Mouse (Mus musculus): ENCODE results near the gene Midn. TPM values are rescaled to one million over a fixed set of nuclear protein-coding genes. Genes with fewer than 3 reads are reported as not detected.

Midn gene
- total and polyA plus RNA-seq, 3 experiments, result 8.1 to 26.7 TPM; not detected in 1

DNA sequence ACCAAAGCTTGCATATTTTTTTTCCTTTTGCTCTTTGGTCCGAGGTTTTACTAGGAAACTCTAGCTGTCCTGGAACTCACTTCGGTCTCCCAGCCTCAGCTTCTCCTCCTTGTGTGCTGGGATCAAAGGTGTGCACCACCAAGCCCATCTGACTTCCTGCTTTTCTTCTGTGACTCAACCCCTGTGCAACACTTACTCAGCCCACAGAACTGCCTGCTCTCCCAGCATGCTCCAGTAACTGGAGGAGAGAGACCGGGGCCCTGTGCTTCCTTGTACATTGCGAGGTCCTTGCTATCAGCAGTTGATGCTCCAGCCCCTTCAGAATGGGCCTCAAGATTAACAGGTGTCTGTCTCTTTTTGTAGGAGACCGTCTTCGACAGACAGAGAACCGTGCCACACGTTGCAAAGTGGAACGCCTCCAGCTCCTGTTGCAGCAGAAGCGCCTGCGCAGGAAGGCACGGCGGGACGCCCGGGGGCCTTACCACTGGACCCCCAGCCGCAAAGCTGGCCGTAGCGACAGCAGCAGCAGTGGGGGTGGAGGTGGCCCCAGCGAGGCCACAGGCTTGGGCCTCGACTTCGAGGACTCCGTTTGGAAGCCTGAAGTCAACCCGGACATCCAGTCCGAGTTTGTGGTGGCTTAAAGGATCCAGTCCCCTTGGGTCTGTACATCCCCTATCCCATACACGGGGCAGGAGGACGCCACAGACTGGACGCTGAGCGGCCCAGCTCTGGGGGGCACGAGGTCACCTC is 8.1 kb downstream of the Midn start:
- H3K4me3 ChIP-seq (ENCODE audit: control insufficient read depth in 1 of 2, insufficient read depth in 1 of 2, low read depth in 2 of 2, low read length in 2 of 2), result no peak overlapping the region
- no peaks in the 10 kb centered on the region for H3K27me3 ChIP-seq (ENCODE audit: control insufficient read depth in 1 of 2, insufficient read depth in 2 of 2, low read length in 2 of 2)
- H3K9me3 ChIP-seq (replicated peaks; ENCODE audit: insufficient read depth, low read length), result no peaks in the 10 kb centered on the region
- peaks cover 6 to 34% of the 10 kb centered on the region in 2 experiments; a peak in 3 of 4 replicates for H3K4me1 ChIP-seq (ENCODE audit: control insufficient read depth in 1 of 2, insufficient read depth in 2 of 2, low read length in 2 of 2)
- peak overlapping the region; percentile 60 for H3K27ac ChIP-seq (ENCODE audit: control insufficient read depth, low read depth, low read length)
- H3K36me3 ChIP-seq (ENCODE audit: control insufficient read depth in 1 of 2, insufficient read depth in 2 of 2, low read length in 2 of 2), result peaks cover 0 to 25% of the 10 kb centered on the region in 2 experiments; a peak in 2 of 4 replicates
- H3K79me2 ChIP-seq (ENCODE audit: control insufficient read depth, insufficient read depth, low read length, poor library complexity), result peaks cover 14% of the 10 kb centered on the region
- peak; percentile 59 for DNase-seq (ENCODE audit: low read depth, low spot score)
- H3K9ac ChIP-seq (ENCODE audit: control insufficient read depth, low read depth, low read length, poor library complexity, severe bottlenecking), result 0 out of 2 replicates have a peak overlapping the region, but pooled peaks have one; percentile 4
- TF ChIP-seq USF2 (IDR thresholded peaks at IDR 0.05; ENCODE audit: borderline replicate concordance in 1 of 2, insufficient read depth in 1 of 2, low read depth in 1 of 2, low read length in 2 of 2) (no peak), ELF1 (IDR thresholded peaks at IDR 0.05; ENCODE audit: low read depth, low read length) (peak; percentile 38; the same call in 1 of the 2 replicates)

GRCm38 (mm10) chr10:80156752-80157053 is 8.6 kb downstream of the Midn start:
- H3K36me3 ChIP-seq (ENCODE audit: control insufficient read depth in 1 of 2, insufficient read depth in 2 of 2, low read length in 2 of 2), result peaks cover 0 to 26% of the 10 kb centered on the region in 2 experiments; a peak in 2 of 4 replicates
- no peak overlapping the region for H3K4me3 ChIP-seq (ENCODE audit: control insufficient read depth in 1 of 2, insufficient read depth in 1 of 2, low read depth in 2 of 2, low read length in 2 of 2)
- TF ChIP-seq KAT2A (conservative IDR thresholded peaks at IDR 0.05; ENCODE audit: low read depth, low read length), result no peak
- TF ChIP-seq CTCF (IDR thresholded peaks at IDR 0.05 in 2 of 3, conservative IDR thresholded peaks at IDR 0.05 in 1 of 3; ENCODE audit: control insufficient read depth in 1 of 3, insufficient read depth in 1 of 3, low read depth in 2 of 3, low read length in 3 of 3, poor library complexity in 1 of 3, severe bottlenecking in 1 of 3), result no peak
- TF ChIP-seq USF1 (IDR thresholded peaks at IDR 0.05; ENCODE audit: low read depth, low read length), result no peak
- no peak for TF ChIP-seq UBTF (IDR thresholded peaks at IDR 0.05; ENCODE audit: borderline replicate concordance, insufficient read depth, low read depth, low read length)
- TF ChIP-seq TBP (IDR thresholded peaks at IDR 0.05; ENCODE audit: low read depth, low read length), result no peak
- no peak for TF ChIP-seq GABPA (IDR thresholded peaks at IDR 0.05; ENCODE audit: low read depth, low read length)
- no peak for TF ChIP-seq MYC (IDR thresholded peaks at IDR 0.05; ENCODE audit: low read depth, low read length)
- no peak for TF ChIP-seq MEF2A (IDR thresholded peaks at IDR 0.05; ENCODE audit: extremely low read depth, insufficient replicate concordance, low read depth, low read length, poor library complexity, severe bottlenecking)
- TF ChIP-seq POLR2A (IDR thresholded peaks at IDR 0.05; ENCODE audit: control insufficient read depth in 1 of 2, insufficient read depth in 1 of 2, low read depth in 1 of 2, low read length in 2 of 2, poor library complexity in 1 of 2), result no peak
- TF ChIP-seq ZKSCAN1 (IDR thresholded peaks at IDR 0.05; ENCODE audit: low read depth, low read length), result no peak
- TF ChIP-seq USF2 (IDR thresholded peaks at IDR 0.05; ENCODE audit: borderline replicate concordance in 1 of 2, insufficient read depth in 1 of 2, low read depth in 1 of 2, low read length in 2 of 2), result no peak
- no peak for TF ChIP-seq BHLHE40 (IDR thresholded peaks at IDR 0.05; ENCODE audit: borderline replicate concordance, low read depth, low read length)
- TF ChIP-seq RAD21 (IDR thresholded peaks at IDR 0.05; ENCODE audit: low read depth, low read length), result no peak
- no peak for TF ChIP-seq SMC3 (IDR thresholded peaks at IDR 0.05; ENCODE audit: low read depth, low read length)
- no peak for TF ChIP-seq ZNF384 (IDR thresholded peaks at IDR 0.05; ENCODE audit: low read depth, low read length)
- no peak for DNase-seq (ENCODE audit: low read depth, low spot score)
- no peak overlapping the region for H3K9ac ChIP-seq (ENCODE audit: control insufficient read depth, low read depth, low read length, poor library complexity, severe bottlenecking)
- H3K4me1 ChIP-seq (ENCODE audit: control insufficient read depth in 1 of 2, insufficient read depth in 2 of 2, low read length in 2 of 2), result peaks cover 6 to 33% of the 10 kb centered on the region in 2 experiments; a peak in 3 of 4 replicates
- H3K79me2 ChIP-seq (ENCODE audit: control insufficient read depth, insufficient read depth, low read length, poor library complexity), result peaks cover 9% of the 10 kb centered on the region
- H3K9me3 ChIP-seq (replicated peaks; ENCODE audit: insufficient read depth, low read length), result no peaks in the 10 kb centered on the region
- H3K27me3 ChIP-seq (ENCODE audit: control insufficient read depth in 1 of 2, insufficient read depth in 2 of 2, low read length in 2 of 2), result no peaks in the 10 kb centered on the region
- no peak overlapping the region for H3K27ac ChIP-seq (ENCODE audit: control insufficient read depth, low read depth, low read length)

Data from MEL (cell line).